ENCODE assay signal across 17 mouse cellular contexts in the genomic region with DNA sequence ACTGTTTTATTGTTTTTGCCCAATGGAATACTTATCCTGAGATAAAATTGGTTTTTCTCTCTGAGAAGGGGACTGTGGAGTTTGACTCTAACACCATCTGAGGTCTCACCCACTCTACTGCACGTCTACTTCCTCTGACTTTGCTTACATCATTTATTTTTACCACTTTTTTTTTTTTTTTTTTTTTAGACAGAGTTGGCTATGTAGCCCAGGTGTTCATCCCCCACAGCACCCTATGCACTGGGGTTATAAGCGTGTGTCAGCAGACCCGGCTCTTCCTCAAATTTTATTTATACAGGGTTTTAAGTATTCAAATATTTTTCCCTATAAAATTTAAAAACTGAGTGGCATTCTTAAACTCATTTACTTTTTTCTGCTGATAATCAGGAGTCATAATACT.
"Had no signal": no experiment of that assay in that cellular context is flagged by ENCODE, and none has a peak within 500 bp of the region (broad histone marks: within the 10 kb centered on the region; RNA-seq: fewer than 3 reads in every experiment).

No protein-coding gene starts in this region.

- DNase-seq: liver, embryonic 13.5 days; liver, postnatal 0 days; lung, adult 2 months; lung, postnatal 14 days; lung, postnatal 36 days; right cerebral cortex, postnatal 14 days; thymus, adult 2 months had no signal

- H3K4me1 ChIP-seq: liver, embryonic 13.5 days; liver, embryonic 15.5 days; lung, embryonic 15.5 days; midbrain, embryonic 12.5 days; midbrain, embryonic 15.5 days; neural tube, embryonic 12.5 days; stomach, embryonic 15.5 days had no signal

- H3K4me3 ChIP-seq: liver, embryonic 13.5 days; liver, embryonic 15.5 days; lung, embryonic 15.5 days; megakaryocyte, embryonic 14.5 days; midbrain, embryonic 12.5 days; midbrain, embryonic 15.5 days; neural tube, embryonic 12.5 days; stomach, embryonic 15.5 days had no signal

- H3K9ac ChIP-seq: liver, embryonic 13.5 days; liver, embryonic 15.5 days; liver, postnatal 0 days; lung, embryonic 15.5 days; midbrain, embryonic 12.5 days; midbrain, embryonic 15.5 days; neural tube, embryonic 12.5 days; stomach, embryonic 15.5 days had no signal

- H3K27ac ChIP-seq: liver, embryonic 13.5 days; liver, embryonic 15.5 days; lung, embryonic 15.5 days; macrophage; midbrain, embryonic 12.5 days; midbrain, embryonic 15.5 days; neural tube, embryonic 12.5 days; stomach, embryonic 15.5 days; stomach, postnatal 0 days had no signal

- H3K9me3 ChIP-seq: liver, embryonic 13.5 days; liver, embryonic 15.5 days; lung, embryonic 15.5 days; megakaryocyte, embryonic 14.5 days; midbrain, embryonic 12.5 days; midbrain, embryonic 15.5 days; neural tube, embryonic 12.5 days; stomach, embryonic 15.5 days had no signal

- ATAC-seq: liver, postnatal 0 days; lung, postnatal 0 days; midbrain, embryonic 15.5 days had no signal

- H3K36me3 ChIP-seq: liver, embryonic 13.5 days; liver, embryonic 15.5 days; lung, embryonic 15.5 days; midbrain, embryonic 12.5 days; midbrain, embryonic 15.5 days; neural tube, embryonic 12.5 days; stomach, embryonic 15.5 days had no signal

- H3K4me2 ChIP-seq: liver, embryonic 13.5 days; liver, embryonic 15.5 days; lung, embryonic 15.5 days; midbrain, embryonic 12.5 days; midbrain, embryonic 15.5 days; neural tube, embryonic 12.5 days; stomach, embryonic 15.5 days had no signal

- H3K27me3 ChIP-seq: liver, embryonic 13.5 days; liver, embryonic 15.5 days; lung, embryonic 15.5 days; megakaryocyte, embryonic 14.5 days; midbrain, embryonic 12.5 days; midbrain, embryonic 15.5 days; neural tube, embryonic 12.5 days; stomach, embryonic 15.5 days had no signal
